Mouse (Mus musculus) brown adipose tissue, adult 24 weeks (tissue): Measurements from ENCODE around the gene Tex52. TPM values are rescaled to one million over a fixed set of nuclear protein-coding genes. Genes with fewer than 3 reads are reported as not detected.

Experiments
- H3K27ac ChIP-seq: fragments of 200-500 bp; replicated peaks from 2 replicates; pipeline ENCODE4 v1.5.1; 2012; ENCODE audit warnings: low read depth, mild to moderate bottlenecking, low read length
- H3K4me1 ChIP-seq: fragments of 200-500 bp; 2 replicates; pipeline ENCODE4 v1.6.1; 2012; ENCODE audit warnings: low read length, mixed read lengths; ENCODE audit not compliant: control insufficient read depth, insufficient read depth, insufficient read length
- H3K4me3 ChIP-seq: fragments of 200-500 bp; 2 replicates; pipeline ENCODE4 v1.5.1; 2012; ENCODE audit warnings: low read depth, mild to moderate bottlenecking, low read length, moderate library complexity; ENCODE audit not compliant: insufficient read depth
- polyA plus RNA-seq: library from polyadenylated mRNA; stranded (reverse); fragments of >200 nt; gene quantifications from 2 replicates; pipeline ENCODE4 v1.2.4, GENCODE M21; 2012; ENCODE audit not compliant: missing spikeins, insufficient read depth, insufficient read length

Tex52 gene
- not detected in 2 replicates for polyA plus RNA-seq

- no peak within 1 kb of the TSS for H3K27ac ChIP-seq
- no peaks in the 10 kb centered on the region for H3K4me1 ChIP-seq
- H3K4me3 ChIP-seq, result no peak within 1 kb of the TSS
Measured at GRCm38 (mm10) chr6:128375192-128375591, at the start of gene Tex52, which contains the start of gene Gm44596. Gene Tex52 (plus strand): TSS chr6:128375456. Gene Gm44596 (plus strand): TSS chr6:128375503.

DNA sequence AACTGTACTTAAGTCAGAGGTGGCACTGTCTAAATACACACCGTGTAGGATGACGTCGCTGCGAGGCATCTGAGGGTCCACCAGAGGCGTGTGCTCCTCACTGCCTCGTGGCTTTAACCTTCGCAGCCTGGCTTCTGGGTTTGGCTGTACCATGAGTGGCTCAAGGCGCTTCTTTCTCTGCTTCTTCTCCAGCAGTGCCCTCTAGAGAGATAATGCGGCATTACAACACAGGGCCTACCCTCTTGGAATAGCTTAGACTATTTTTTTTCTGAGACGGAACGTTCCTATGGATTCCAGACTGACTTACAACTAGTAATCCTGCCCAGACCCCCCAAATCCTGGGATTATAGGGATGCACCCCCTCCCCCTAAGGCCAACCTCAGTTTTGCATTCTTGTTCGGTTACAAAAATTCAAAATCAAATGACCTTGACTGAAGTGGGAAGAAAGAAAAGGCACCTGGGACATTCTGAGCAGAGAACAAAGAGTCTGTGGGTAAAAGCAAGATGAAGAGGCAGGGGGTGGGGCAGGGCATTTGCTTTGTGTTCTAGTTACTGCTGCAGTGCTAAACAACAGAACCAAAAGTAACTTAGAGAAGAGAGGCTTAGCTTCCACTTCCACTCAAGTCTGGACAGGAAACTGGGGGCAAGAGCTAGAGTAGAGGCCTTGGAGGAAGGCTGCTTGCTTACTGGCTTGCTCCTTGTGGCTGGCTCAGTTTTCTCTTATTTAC, 40.7 kb upstream of the Tex52 start:
- no peak overlapping the region for H3K4me3 ChIP-seq
- no peaks in the 10 kb centered on the region for H3K4me1 ChIP-seq
- no peak overlapping the region for H3K27ac ChIP-seq

DNA sequence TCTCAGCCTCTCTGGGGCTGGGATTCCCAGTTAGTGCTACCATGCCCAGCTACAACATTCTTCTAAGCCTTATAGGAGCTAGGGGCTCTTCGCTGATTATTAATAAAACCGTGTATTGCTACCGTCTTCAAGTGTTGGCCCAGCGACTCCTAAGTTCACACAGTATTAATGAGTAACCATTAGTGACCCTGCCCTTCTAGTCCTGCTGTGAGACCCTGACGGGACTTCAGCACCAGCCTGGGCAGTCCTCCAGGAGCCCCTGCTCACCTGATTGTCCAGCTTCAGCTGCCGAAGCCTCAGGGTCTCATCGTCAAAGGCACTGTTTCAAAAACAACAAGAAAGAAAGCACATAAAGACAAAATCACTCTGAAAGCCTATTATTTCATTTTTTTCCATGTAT, 37.8 kb upstream of the Tex52 start:
- H3K4me3 ChIP-seq, result no peak overlapping the region
- no peak overlapping the region for H3K27ac ChIP-seq
- H3K4me1 ChIP-seq, result no peaks in the 10 kb centered on the region

DNA sequence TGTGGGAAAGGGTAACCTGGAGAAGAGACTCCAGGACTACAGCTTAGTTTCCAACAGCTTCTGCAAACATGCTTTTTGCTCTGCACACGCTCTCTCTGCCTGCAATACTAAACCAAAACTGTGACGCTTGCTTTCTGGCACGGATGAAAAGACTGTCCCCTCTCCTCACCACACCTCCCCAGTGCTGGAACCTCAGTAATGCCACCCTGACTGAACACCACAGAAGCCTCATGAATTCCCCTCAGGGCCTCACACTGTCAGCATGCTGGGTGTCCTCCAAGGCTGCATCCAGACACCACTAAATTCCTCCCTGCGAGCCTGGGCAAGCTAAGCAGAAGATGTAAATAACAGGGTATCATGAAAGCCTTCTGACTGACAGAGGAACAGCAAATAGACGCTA, 36.4 kb upstream of the Tex52 start:
- no peak overlapping the region for H3K4me3 ChIP-seq
- H3K4me1 ChIP-seq, result no peaks in the 10 kb centered on the region
- H3K27ac ChIP-seq, result no peak overlapping the region

GRCm38 (mm10) chr6:128341956-128342723, 33.1 kb upstream of the Tex52 start:
- no peak overlapping the region for H3K4me3 ChIP-seq
- H3K27ac ChIP-seq, result no peak overlapping the region
- no peaks in the 10 kb centered on the region for H3K4me1 ChIP-seq

- Histone ChIP-seq H3K4me1 (no peaks in the 10 kb centered on the region), H3K27ac (no peak overlapping the region), H3K4me3 (no peak overlapping the region)
Measured at GRCm38 (mm10) chr6:128345623-128346022, 29.6 kb upstream of the Tex52 start.

- Histone ChIP-seq H3K4me1 (no peaks in the 10 kb centered on the region), H3K27ac (no peak overlapping the region), H3K4me3 (no peak overlapping the region)
Measured at GRCm38 (mm10) chr6:128346782-128347181, 28.5 kb upstream of the Tex52 start.

GRCm38 (mm10) chr6:128349711-128350110, 25.5 kb upstream of the Tex52 start:
- Histone ChIP-seq H3K4me3 (no peak overlapping the region), H3K27ac (0 out of 2 replicates have a peak overlapping the region, but pooled peaks have one; percentile 1), H3K4me1 (no peaks in the 10 kb centered on the region)

- Histone ChIP-seq H3K4me3 (no peak overlapping the region), H3K27ac (no peak overlapping the region), H3K4me1 (no peaks in the 10 kb centered on the region)
Measured at GRCm38 (mm10) chr6:128354140-128354539, 21.1 kb upstream of the Tex52 start.

GRCm38 (mm10) chr6:128355201-128355681, 20.0 kb upstream of the Tex52 start:
- no peak overlapping the region for H3K27ac ChIP-seq
- H3K4me3 ChIP-seq, result peak overlapping the region; percentile 66
- H3K4me1 ChIP-seq, result no peaks in the 10 kb centered on the region

GRCm38 (mm10) chr6:128355726-128356416, 19.4 kb upstream of the Tex52 start, which contains the start of gene Tulp3:
Gene Tulp3 (minus strand): TSS chr6:128355851.
- no peak within 1 kb of the TSS for H3K27ac ChIP-seq
- H3K4me3 ChIP-seq, result peak within 1 kb of the TSS; percentile 66
- H3K4me1 ChIP-seq, result no peaks in the 10 kb centered on the region

- H3K27ac ChIP-seq, result no peak overlapping the region
- no peak overlapping the region for H3K4me3 ChIP-seq
- no peaks in the 10 kb centered on the region for H3K4me1 ChIP-seq
Measured at GRCm38 (mm10) chr6:128358999-128359398, 16.3 kb upstream of the Tex52 start.

DNA sequence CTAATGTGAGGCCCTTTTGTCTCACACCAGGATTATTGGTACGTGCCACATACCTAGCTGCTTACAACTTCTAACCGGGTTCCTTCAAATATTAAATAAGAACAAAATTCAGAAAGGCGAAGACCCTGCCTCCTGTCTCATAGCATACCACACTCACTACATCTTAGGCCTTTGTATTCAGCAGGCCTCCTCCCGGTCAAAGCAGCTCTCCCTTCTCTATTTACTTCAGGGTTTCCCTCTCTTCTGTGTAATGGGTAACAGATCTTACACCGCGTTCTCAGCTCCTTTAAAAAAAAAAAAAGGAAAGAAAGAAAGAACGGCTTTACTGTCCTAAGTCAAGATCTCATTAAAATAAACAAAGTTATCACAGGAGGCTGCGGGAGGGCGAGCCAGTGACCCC, 13.4 kb upstream of the Tex52 start:
- Histone ChIP-seq H3K4me1 (no peaks in the 10 kb centered on the region), H3K4me3 (peak overlapping the region; percentile 78), H3K27ac (peak overlapping the region; percentile 54; the same call in 1 of the 2 replicates)

GRCm38 (mm10) chr6:128362381-128363006, 12.8 kb upstream of the Tex52 start, which contains the start of the genes Rhno1 and Foxm1:
Gene Rhno1 (minus strand): TSS chr6:128362911.
Gene Foxm1 (plus strand): TSS chr6:128362967.
- no peaks in the 10 kb centered on the region for H3K4me1 ChIP-seq
- H3K4me3 ChIP-seq, result peak within 1 kb of the TSS; percentile 78
- peak within 1 kb of the TSS; percentile 54 for H3K27ac ChIP-seq
